8 mouse cellular contexts compared by ENCODE assay signal in the genomic region with DNA sequence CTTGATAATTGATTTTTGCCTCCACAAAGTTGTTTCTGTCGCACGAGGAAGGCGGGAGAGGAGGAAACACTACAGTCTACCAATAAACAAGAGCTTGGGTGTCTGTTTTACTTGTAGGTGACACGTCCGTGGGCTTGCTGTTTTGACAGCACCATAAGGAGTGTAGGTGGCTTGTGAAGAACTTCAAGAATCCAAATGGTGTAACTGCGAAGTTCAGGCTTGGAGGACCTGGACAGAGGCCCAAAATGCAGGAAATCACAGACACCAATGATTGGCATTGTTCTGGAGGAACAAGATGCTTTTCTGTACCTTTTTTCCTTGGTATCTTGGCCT.
DNase-seq lines count a peak whose midpoint lies in the region; ATAC-seq lines count a peak whose summit lies in the region.

No protein-coding gene starts in this region.

- peak; percentile 10 for ATAC-seq in kidney, embryonic 14.5 days (ENCODE audit: low FRiP score, low TSS enrichment)
- peak; percentile 32; the same call in 1 of the 2 replicates for ATAC-seq in intestine, embryonic 14.5 days (replicated peaks; ENCODE audit: low FRiP score, low TSS enrichment, low read depth)
- peak; percentile 32 for ATAC-seq in liver, embryonic 15.5 days (ENCODE audit: insufficient read depth)
- no peak; the same call in 1 of the 2 replicates for ATAC-seq in megakaryocyte-erythroid progenitor cell, adult 5-6 weeks (replicated peaks; ENCODE audit: low FRiP score, low TSS enrichment, poor library complexity, severe bottlenecking)

- no peaks in the 10 kb centered on the region for H3K9me3 ChIP-seq in kidney, embryonic 14.5 days (ENCODE audit: control insufficient read depth, low read length)
- H3K9me3 ChIP-seq in embryonic facial prominence, embryonic 10.5 days, result no peaks in the 10 kb centered on the region
- no peaks in the 10 kb centered on the region for H3K9me3 ChIP-seq in intestine, embryonic 14.5 days (ENCODE audit: control insufficient read depth, low read length)
- no peaks in the 10 kb centered on the region for H3K9me3 ChIP-seq in liver, embryonic 15.5 days (replicated peaks)

- no peaks in the 10 kb centered on the region for H3K36me3 ChIP-seq in kidney, embryonic 14.5 days (ENCODE audit: control insufficient read depth, insufficient read depth, low read length)
- H3K36me3 ChIP-seq in embryonic facial prominence, embryonic 10.5 days (replicated peaks), result no peaks in the 10 kb centered on the region
- H3K36me3 ChIP-seq in intestine, embryonic 14.5 days (ENCODE audit: control insufficient read depth, insufficient read depth, low read length), result no peaks in the 10 kb centered on the region
- H3K36me3 ChIP-seq in liver, embryonic 15.5 days (replicated peaks), result no peaks in the 10 kb centered on the region

- H3K27ac ChIP-seq in kidney, embryonic 14.5 days (ENCODE audit: low read depth, low read length), result peak overlapping the region; percentile 42; the same call in 1 of the 2 replicates
- H3K27ac ChIP-seq in embryonic facial prominence, embryonic 10.5 days (replicated peaks), result peak overlapping the region; percentile 87
- peak overlapping the region; percentile 84; the same call in 1 of the 2 replicates for H3K27ac ChIP-seq in intestine, embryonic 14.5 days (ENCODE audit: low read depth)
- peak overlapping the region; percentile 58 for H3K27ac ChIP-seq in liver, embryonic 15.5 days (replicated peaks)

- peak overlapping the region; percentile 55 for H3K4me3 ChIP-seq in kidney, embryonic 14.5 days (ENCODE audit: low read length)
- peak overlapping the region; percentile 62 for H3K4me3 ChIP-seq in embryonic facial prominence, embryonic 10.5 days
- peak overlapping the region; percentile 64 for H3K4me3 ChIP-seq in intestine, embryonic 14.5 days (ENCODE audit: low read depth, low read length)
- peak overlapping the region; percentile 73 for H3K4me3 ChIP-seq in liver, embryonic 15.5 days (replicated peaks)

- peaks cover 9% of the 10 kb centered on the region; the same call in 1 of the 2 replicates for H3K4me1 ChIP-seq in kidney, embryonic 14.5 days (ENCODE audit: control insufficient read depth, insufficient read depth, low read length)
- H3K4me1 ChIP-seq in embryonic facial prominence, embryonic 10.5 days, result peaks cover 23% of the 10 kb centered on the region
- peaks cover 12% of the 10 kb centered on the region for H3K4me1 ChIP-seq in intestine, embryonic 14.5 days (replicated peaks; ENCODE audit: control insufficient read depth, insufficient read depth, low read length)
- peaks cover 62% of the 10 kb centered on the region for H3K4me1 ChIP-seq in liver, embryonic 15.5 days (replicated peaks)

- 6% methylated on average over 6 of the region's 6 CpGs for WGBS in kidney, embryonic 14.5 days
- 6% methylated on average over 6 of the region's 6 CpGs for WGBS in embryonic facial prominence, embryonic 10.5 days
- WGBS in intestine, embryonic 14.5 days, result 5% methylated on average over 6 of the region's 6 CpGs
- WGBS in liver, embryonic 15.5 days (ENCODE audit: insufficient replicate concordance), result 5% methylated on average over 6 of the region's 6 CpGs

- H3K27me3 ChIP-seq in kidney, embryonic 14.5 days (ENCODE audit: control insufficient read depth, insufficient read depth, low read length), result no peaks in the 10 kb centered on the region
- no peaks in the 10 kb centered on the region for H3K27me3 ChIP-seq in embryonic facial prominence, embryonic 10.5 days (replicated peaks; ENCODE audit: low read depth, poor library complexity, severe bottlenecking)
- H3K27me3 ChIP-seq in intestine, embryonic 14.5 days (replicated peaks; ENCODE audit: control insufficient read depth, insufficient read depth, low read length), result no peaks in the 10 kb centered on the region
- H3K27me3 ChIP-seq in liver, embryonic 15.5 days, result no peaks in the 10 kb centered on the region

- peak overlapping the region; percentile 59 for H3K4me2 ChIP-seq in kidney, embryonic 14.5 days (replicated peaks; ENCODE audit: low read depth, low read length)
- peak overlapping the region; percentile 56 for H3K4me2 ChIP-seq in intestine, embryonic 14.5 days (ENCODE audit: low read length)
- H3K4me2 ChIP-seq in liver, embryonic 15.5 days, result peak overlapping the region; percentile 76

- H3K9ac ChIP-seq in kidney, embryonic 14.5 days (ENCODE audit: low read depth, low read length), result peak overlapping the region; percentile 67
- H3K9ac ChIP-seq in intestine, embryonic 14.5 days (ENCODE audit: low read length), result peak overlapping the region; percentile 67
- H3K9ac ChIP-seq in liver, embryonic 15.5 days, result peak overlapping the region; percentile 77

- no peak for DNase-seq in kidney, adult 18-20 months
- DNase-seq in embryonic facial prominence, embryonic 10.5 days (ENCODE audit: low spot score), result no peak
- no peak for DNase-seq in intestine, embryonic 14.5 days (ENCODE audit: low spot score)
- peak; percentile 23 for DNase-seq in right cerebral cortex, postnatal 14 days
- DNase-seq in testis, postnatal 14 days (ENCODE audit: low spot score), result no peak
